Mouse (Mus musculus): ENCODE data around the gene Gm36210.
"Not testable (repeated sequence)": the region's sequence is repeated elsewhere in the genome, so short reads cannot be mapped to it uniquely, and the experiment has no call there.

Gm36210 gene

DNA sequence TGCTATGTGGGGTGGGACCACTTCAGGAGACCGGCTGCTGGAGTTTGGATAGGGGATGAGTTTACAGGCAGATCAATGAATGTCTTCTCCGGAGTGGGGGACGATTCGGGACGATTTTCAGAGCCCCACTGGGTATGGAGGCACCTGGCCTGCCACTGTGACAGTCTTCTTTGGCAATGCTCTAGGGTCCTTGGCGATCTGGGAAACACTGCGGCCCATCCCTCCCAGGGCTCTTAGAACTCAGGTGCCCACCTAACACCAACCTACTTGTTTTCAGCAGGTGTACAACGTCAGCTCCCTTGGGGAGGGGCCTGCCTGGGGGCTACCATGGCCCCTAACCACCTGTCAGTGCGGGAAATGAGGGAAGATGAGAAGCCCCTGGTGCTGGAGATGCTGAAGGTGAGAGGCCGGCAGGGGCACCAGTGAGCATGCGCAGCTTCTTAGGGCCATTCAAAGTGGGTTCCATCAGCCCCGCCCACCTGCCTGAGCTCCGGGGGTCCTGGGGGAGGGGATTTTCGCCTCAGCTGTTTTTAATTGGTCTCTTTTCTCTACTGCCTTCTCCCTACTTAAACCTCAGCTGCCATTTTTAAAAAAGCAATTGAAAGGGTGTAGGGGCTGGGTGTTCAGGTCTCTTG, 16.7 kb upstream of the Gm36210 start:
- peak; percentile 96 for DNase-seq

DNA sequence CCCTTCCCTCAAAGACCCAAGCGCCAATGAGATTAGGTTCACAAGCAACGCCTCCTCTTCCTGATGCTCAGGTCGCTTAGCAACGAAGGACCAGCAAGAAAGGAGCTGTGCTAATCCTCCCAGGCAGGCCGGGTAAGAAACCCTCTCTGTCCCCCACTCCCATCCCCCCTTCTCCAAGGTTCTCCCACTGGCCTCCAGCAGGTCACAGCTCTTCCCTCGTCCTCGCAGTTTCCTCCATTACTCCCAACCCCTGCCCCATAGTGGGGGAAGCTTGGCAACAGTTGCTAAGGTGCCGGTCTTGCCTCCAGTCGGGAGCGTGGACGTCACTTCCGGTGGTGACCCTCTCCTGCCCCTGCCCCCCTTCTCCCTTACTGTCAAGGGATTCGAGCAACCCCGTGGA, 16.2 kb upstream of the Gm36210 start:
- DNase-seq = peak; percentile 98

- DNase-seq = peak; percentile 92
These were observed 15.6 kb upstream of the Gm36210 start, which contains the start of gene Nat14 for GRCm38 (mm10) chr7:4921824-4922482. Nat14 (plus strand) TSS chr7:4922028.

DNA sequence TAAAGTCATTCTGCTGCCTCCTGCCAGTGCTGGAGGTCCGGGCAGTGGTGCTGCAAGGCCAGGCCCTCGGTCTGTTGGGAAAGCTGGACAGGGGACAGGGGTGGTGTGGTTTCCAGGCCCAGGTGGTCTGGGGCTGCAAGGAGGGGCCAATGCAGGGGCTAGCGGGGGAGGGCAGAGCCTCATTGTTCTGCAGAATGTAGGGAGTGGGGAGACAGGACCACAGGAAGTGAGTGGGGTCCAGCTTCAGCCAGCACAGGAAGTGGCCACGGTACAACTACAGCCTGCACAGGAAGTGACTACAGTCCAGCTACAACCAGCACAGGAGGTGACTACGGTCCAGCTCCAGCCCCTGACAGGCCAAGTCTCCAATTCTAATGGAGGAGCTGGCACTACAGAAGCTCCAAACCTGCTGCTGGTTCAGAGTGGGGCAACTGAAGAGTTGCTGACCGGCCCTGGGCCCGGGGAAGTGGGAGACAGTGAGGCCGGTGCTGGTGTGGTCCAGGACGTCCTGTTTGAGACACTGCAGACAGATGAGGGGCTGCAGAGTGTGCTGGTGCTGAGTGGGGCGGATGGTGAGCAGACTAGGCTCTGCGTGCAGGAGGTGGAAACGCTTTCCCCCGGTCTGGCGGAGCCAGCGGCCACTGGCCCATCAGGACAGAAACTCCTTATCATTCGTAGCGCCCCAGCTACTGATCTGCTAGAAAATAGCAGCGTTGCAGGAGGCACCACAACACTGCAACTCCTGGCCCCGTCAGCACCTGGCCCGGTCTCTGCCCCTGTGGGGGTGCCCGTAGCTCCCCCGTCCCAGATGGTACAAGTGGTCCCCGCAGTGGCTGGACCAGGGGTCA, 14.9 kb upstream of the Gm36210 start:
- DNase-seq = peak; percentile 96

- no peak for DNase-seq
These were observed 14.2 kb upstream of the Gm36210 start for GRCm38 (mm10) chr7:4920496-4920895.

DNA sequence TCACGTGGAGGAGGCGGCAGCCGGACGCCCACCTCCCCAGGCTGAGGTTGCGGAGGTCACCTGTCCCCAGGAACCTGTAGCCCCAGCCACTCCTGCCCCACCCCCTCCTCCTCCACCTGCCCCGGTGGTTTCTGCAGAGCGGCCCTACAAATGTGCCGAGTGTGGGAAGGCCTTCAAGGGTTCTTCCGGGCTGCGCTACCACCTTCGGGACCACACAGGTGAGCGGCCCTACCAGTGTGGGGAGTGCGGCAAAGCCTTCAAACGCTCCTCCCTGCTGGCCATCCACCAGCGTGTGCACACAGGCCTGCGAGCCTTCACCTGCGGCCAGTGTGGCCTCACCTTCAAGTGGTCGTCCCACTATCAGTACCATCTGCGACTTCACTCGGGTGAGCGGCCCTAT, 13.7 kb upstream of the Gm36210 start:
- peak; percentile 91 for DNase-seq

DNA sequence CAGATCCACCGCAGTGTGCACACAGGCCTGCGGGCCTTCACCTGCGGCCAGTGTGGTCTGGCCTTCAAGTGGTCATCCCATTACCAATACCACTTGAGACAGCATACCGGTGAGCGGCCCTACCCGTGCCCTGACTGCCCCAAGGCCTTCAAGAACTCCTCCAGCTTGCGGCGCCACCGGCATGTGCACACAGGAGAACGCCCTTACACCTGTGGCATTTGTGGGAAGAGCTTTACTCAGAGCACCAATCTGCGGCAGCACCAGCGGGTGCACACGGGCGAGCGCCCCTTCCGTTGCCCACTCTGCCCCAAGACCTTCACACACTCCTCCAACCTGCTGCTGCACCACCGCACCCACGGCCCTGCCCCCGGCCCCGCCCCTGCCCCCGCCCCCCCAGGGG, 12.8 kb upstream of the Gm36210 start:
- DNase-seq = peak; percentile 91

GRCm38 (mm10) chr7:4918681-4919080, 12.4 kb upstream of the Gm36210 start:
- peak; percentile 90 for DNase-seq

DNA sequence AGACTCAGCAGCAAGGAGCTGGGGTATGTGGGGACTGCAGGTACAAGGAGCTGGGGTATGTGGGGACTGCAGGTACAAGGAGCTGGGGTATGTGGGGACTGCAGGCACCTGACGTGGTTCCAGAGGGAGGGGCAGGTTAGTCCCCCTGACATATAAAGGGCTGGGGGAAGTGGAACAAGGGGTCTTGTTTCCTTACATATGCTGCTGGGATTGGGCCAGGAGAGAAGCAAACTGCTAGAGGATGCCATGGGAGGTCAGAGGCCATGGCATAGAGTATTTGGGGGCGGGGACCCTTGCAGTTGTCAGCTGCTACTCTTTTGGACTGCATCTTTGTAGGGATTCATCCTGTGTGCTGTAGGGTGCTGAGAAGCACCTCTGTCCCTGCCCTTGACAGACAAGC, 11.2 kb upstream of the Gm36210 start:
- DNase-seq = peak; percentile 89

GRCm38 (mm10) chr7:4915669-4916416, 9.5 kb upstream of the Gm36210 start:
- no peak for DNase-seq

GRCm38 (mm10) chr7:4915007-4915665, 8.8 kb upstream of the Gm36210 start, which contains the start of gene Zfp628:
Zfp628 (plus strand) TSS chr7:4915217.
- DNase-seq = peak; percentile 99

GRCm38 (mm10) chr7:4912248-4912647, 5.9 kb upstream of the Gm36210 start:
- DNase-seq = no peak

- DNase-seq = peak; percentile 93
These were observed 5.2 kb upstream of the Gm36210 start for GRCm38 (mm10) chr7:4911561-4911960.

DNA sequence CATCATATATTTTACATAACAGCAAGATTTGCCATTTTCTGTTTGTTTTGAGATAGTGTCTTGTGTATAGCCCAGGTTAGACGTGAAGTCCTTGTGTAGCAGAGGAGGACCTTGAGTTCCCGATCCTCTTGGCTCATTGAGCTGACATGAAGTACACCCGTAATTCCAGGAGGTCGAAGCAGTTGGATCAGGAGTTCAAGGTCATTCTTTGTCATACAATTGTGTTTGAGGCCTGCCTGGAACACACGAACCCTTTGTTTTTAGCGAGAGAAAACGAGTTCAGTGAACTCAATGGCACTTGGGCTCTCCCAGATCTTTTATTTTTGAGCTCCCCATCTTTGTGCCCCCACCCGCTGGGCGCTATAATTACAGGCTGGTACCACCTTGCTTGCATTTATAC, 3.9 kb downstream of the Gm36210 start:
- no peak for DNase-seq

- no peak for DNase-seq
These were observed 5.1 kb downstream of the Gm36210 start for GRCm38 (mm10) chr7:4901171-4901570.

DNA sequence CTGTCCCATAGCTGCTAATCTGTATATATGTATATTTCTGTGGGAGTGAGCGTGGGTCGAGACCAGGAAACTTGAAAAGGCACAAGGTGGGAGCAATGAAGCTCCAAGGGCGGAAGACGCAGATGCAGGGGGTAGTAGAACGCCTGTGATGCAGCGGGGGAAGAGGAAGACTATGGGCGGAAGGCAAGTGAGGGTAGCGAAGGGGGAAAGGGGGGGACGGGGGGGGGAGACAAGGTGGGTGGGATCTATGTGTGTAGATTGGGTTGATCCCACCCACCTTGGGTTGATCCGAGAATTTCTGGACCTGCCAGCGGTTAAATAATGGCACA, 5.8 kb downstream of the Gm36210 start:
- no peak for DNase-seq

GRCm38 (mm10) chr7:4899649-4900522, 6.4 kb downstream of the Gm36210 start:
- peak; percentile 93 for DNase-seq

DNA sequence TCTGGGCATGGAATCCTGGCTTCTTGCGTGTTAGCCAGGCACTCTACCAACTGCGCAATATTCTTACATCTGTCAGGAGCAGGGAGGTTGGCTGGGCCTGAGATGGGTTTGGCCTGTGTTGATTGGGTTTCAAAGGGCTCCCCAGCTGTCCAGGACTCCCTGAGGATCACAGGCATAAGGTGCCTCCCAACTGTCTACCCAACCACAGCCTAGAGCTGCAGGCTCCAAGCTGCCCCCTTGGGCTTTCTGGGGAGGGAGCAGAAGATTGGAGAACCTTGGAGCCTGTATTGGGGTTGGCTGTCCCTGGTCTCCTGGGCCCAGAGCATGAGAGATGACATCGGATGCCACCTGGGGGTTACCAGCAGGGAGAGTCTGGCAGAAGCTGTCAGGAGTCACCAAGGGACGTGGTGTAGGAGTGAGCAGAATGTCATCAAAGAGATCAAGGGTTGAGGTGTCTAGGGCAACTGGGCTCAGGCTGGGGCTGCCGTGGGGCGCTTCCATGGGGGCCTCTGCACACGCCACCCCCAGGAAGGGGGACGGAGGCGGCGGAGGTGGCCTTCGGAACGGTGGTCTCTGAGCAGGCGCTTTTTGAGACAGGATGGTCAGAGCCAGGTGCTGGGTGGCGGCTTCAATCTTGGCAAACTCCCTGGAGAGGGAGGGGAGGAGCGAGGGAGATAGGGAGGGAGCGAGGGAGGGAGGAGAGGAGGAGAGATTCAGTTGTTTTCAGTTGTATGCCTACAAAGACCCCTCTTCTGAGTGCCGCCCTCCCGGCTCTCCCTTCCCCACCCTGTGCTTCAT, 7.3 kb downstream of the Gm36210 start:
- DNase-seq = no peak

GRCm38 (mm10) chr7:4895186-4895585, 11.1 kb downstream of the Gm36210 start:
- no peak for DNase-seq

- DNase-seq = no peak
These were observed 19.6 kb downstream of the Gm36210 start for GRCm38 (mm10) chr7:4886680-4887079.

DNA sequence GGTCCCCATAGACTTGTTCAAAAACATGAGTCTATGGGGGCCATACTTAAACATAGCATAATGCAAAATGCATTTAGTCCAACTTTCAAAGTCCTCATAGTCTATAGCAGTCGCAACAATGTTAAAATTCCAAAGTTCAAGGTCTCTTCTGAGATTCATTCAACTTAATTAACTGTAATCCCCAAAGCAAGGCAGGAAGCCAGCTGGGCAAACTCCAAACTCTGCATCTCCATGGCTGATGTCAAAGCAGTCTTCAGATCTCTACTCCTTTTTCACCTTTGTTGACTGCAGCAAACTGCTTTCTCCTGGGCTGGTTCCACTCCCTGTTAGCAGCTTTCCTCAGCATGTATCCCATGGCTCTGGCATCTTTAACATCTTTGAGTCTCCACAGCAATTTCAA, 27.3 kb downstream of the Gm36210 start:
- DNase-seq = not testable (repeated sequence)

Measured in heart, adult 11 months (tissue).